Mouse (Mus musculus) liver, postnatal 0 days (tissue): ENCODE results near the gene Hvcn1.

Source experiments
- CTCF ChIP-seq: sonication (generic); IDR thresholded peaks from 2 replicates; pipeline ENCODE4 v1.5.1; 2016; ENCODE audit warnings: antibody characterized with exemption, low read depth
- EP300 ChIP-seq: IDR thresholded peaks from 2 replicates; pipeline ENCODE4 v1.6.1; 2016; ENCODE audit warnings: antibody characterized with exemption, low read depth, mild to moderate bottlenecking

DNA sequence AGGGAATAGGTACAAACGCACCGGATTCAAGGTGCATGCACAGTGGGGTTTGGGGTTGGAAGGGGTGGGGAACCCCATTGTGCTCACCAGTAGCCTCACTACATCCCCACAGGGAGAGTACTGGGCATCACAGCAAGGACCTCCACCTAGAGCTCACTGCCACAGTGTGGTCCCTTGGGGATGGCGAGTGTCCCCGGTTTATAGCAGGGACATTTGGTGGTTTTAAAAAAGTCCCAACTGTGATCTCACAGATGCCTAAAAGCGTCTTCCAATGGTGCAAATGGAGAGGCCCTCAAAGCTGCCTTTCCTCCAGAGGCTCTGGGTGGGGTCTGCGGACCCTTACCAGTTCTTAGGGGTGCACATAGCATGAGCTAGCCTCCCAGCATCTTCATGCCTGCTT is 7.3 kb downstream of the Hvcn1 start:
- TF ChIP-seq EP300 (no peak), CTCF (no peak)
